Mouse (Mus musculus) cerebellum, postnatal 14 days (tissue): ENCODE results near the gene Cxcl5.

ENCODE experiments used
- DNase-seq, 2 experiments: peaks; one replicate each; pipeline ENCODE4 v3.0.0; 2021; ENCODE audit warnings: mixed read lengths in 2 of 2

Cxcl5 gene

GRCm38 (mm10) chr5:90759077-90760065 lies at the start of gene Cxcl5:
Gene Cxcl5, plus strand, starts transcription at chr5:90759360.
- DNase-seq, result peak; percentile 39 to 42

- DNase-seq, result no peak
These were observed 47.8 kb upstream of the Cxcl5 start for GRCm38 (mm10) chr5:90711409-90711808.

GRCm38 (mm10) chr5:90717937-90718336 lies 41.2 kb upstream of the Cxcl5 start:
- no peak for DNase-seq

GRCm38 (mm10) chr5:90722656-90723055 lies 36.5 kb upstream of the Cxcl5 start:
- DNase-seq, result no peak

GRCm38 (mm10) chr5:90728254-90728653 lies 30.9 kb upstream of the Cxcl5 start:
- DNase-seq, result no peak

GRCm38 (mm10) chr5:90731480-90731879 lies 27.7 kb upstream of the Cxcl5 start:
- peak; percentile 86 to 94 for DNase-seq

- DNase-seq, result no peak
These were observed 17.1 kb upstream of the Cxcl5 start for GRCm38 (mm10) chr5:90742029-90742428.

- no peak for DNase-seq
These were observed 5.2 kb upstream of the Cxcl5 start for GRCm38 (mm10) chr5:90753934-90754333.

GRCm38 (mm10) chr5:90758020-90758605 lies 1.0 kb upstream of the Cxcl5 start:
- DNase-seq, result no peak

GRCm38 (mm10) chr5:90760303-90760702 lies 1.1 kb downstream of the Cxcl5 start:
- DNase-seq, result no peak

- DNase-seq, result no peak
These were observed 1.7 kb downstream of the Cxcl5 start for GRCm38 (mm10) chr5:90760844-90761243.

- DNase-seq, result no peak
These were observed 2.7 kb downstream of the Cxcl5 start for GRCm38 (mm10) chr5:90761834-90762233.

GRCm38 (mm10) chr5:90763912-90764665 lies 4.9 kb downstream of the Cxcl5 start:
- DNase-seq, result no peak

- DNase-seq, result no peak
These were observed 6.9 kb downstream of the Cxcl5 start for GRCm38 (mm10) chr5:90765821-90766606.

GRCm38 (mm10) chr5:90768218-90768617 lies 9.1 kb downstream of the Cxcl5 start, which contains the start of gene Ppbp:
Gene Ppbp, plus strand, starts transcription at chr5:90768518.
- DNase-seq, result no peak

GRCm38 (mm10) chr5:90771369-90771768 lies 12.2 kb downstream of the Cxcl5 start:
- no peak for DNase-seq

- no peak for DNase-seq
These were observed 12.9 kb downstream of the Cxcl5 start, which contains the start of gene Pf4 for GRCm38 (mm10) chr5:90771880-90772653. Gene Pf4, plus strand, starts transcription at chr5:90772435.

GRCm38 (mm10) chr5:90775562-90775961 lies 16.4 kb downstream of the Cxcl5 start:
- DNase-seq, result no peak

GRCm38 (mm10) chr5:90777621-90778020 lies 18.5 kb downstream of the Cxcl5 start:
- no peak for DNase-seq

GRCm38 (mm10) chr5:90778856-90779255 lies 19.7 kb downstream of the Cxcl5 start:
- no peak for DNase-seq

GRCm38 (mm10) chr5:90783697-90784096 lies 24.5 kb downstream of the Cxcl5 start:
- DNase-seq, result no peak
